Mouse (Mus musculus) megakaryocyte, embryonic 14.5 days (primary cell): ENCODE measurements around the gene Pitpnm3.

ENCODE experiments used
- FLI1 ChIP-seq: IDR thresholded peaks from 2 replicates; pipeline ENCODE4 v1.6.1; 2012; ENCODE audit warnings: low read length, inconsistent platforms, mixed read lengths
- GATA1 ChIP-seq: IDR thresholded peaks from 3 replicates; pipeline ENCODE4 v1.6.1; 2012; ENCODE audit warnings: mixed read lengths, low read length, inconsistent platforms, borderline replicate concordance

- TF ChIP-seq GATA1, result no peak
- no peak for TF ChIP-seq FLI1
Measured at GRCm38 (mm10) chr11:72156624-72157023, 21.0 kb upstream of the Pitpnm3 start.
